In genomic region chr3:63837750-63838149, GRCm38 (mm10) we compare ENCODE assay signal across 23 mouse cellular contexts.
"Had no signal": no experiment of that assay in that cellular context is flagged by ENCODE, and none has a peak within 500 bp of the region (broad histone marks: within the 10 kb centered on the region; RNA-seq: fewer than 3 reads in every experiment).

No protein-coding gene starts in this region.

- H3K9me3 ChIP-seq: kidney, embryonic 15.5 days; limb, embryonic 12.5 days; limb, embryonic 15.5 days; lung, embryonic 15.5 days; megakaryocyte, embryonic 14.5 days; midbrain, embryonic 12.5 days; neural tube, embryonic 13.5 days had no signal

- H3K36me3 ChIP-seq: kidney, embryonic 15.5 days; limb, embryonic 12.5 days; limb, embryonic 15.5 days; lung, embryonic 15.5 days; midbrain, embryonic 12.5 days; neural tube, embryonic 13.5 days had no signal

- H3K4me1 ChIP-seq: lung, embryonic 15.5 days; megakaryocyte, embryonic 14.5 days had no signal

- DNase-seq: kidney, adult 11 months; kidney, adult 8-10 months; kidney, postnatal 14 days; layer of hippocampus, adult 9-11 months; liver, postnatal 0 days; lung, postnatal 10 days; lung, postnatal 36 days; right cerebral cortex, postnatal 25 days; thymus, adult 2 months; thymus, postnatal 14 days; thymus, postnatal 4 days had no signal

- H3K27me3 ChIP-seq: kidney, embryonic 15.5 days; limb, embryonic 12.5 days; limb, embryonic 15.5 days; lung, embryonic 15.5 days; megakaryocyte, embryonic 14.5 days; midbrain, embryonic 12.5 days; neural tube, embryonic 13.5 days had no signal

- H3K9ac ChIP-seq: kidney, embryonic 15.5 days; limb, embryonic 12.5 days; limb, embryonic 15.5 days; liver, embryonic 14.5 days; liver, postnatal 0 days; lung, embryonic 15.5 days; midbrain, embryonic 12.5 days; neural tube, embryonic 13.5 days had no signal

- H3K27ac ChIP-seq: kidney, embryonic 15.5 days; layer of hippocampus, adult 2 months; limb, embryonic 12.5 days; limb, embryonic 15.5 days; liver, embryonic 14.5 days; lung, embryonic 15.5 days; midbrain, embryonic 12.5 days; neural tube, embryonic 13.5 days had no signal

- ATAC-seq: liver, postnatal 0 days; midbrain, embryonic 16.5 days had no signal

- H3K4me3 ChIP-seq: kidney, embryonic 15.5 days; layer of hippocampus, adult 2 months; limb, embryonic 12.5 days; limb, embryonic 15.5 days; lung, embryonic 15.5 days; megakaryocyte, embryonic 14.5 days; midbrain, embryonic 12.5 days; myocyte; neural tube, embryonic 13.5 days had no signal

- H3K4me2 ChIP-seq: kidney, embryonic 15.5 days; limb, embryonic 12.5 days; limb, embryonic 15.5 days; liver, embryonic 11.5 days; lung, embryonic 15.5 days; midbrain, embryonic 12.5 days; neural tube, embryonic 13.5 days had no signal
